Mouse (Mus musculus) small intestine, adult 2 months (tissue): ENCODE measurements at regions not wholly inside any gene's neighbourhood (a gene's known extent, or its start where the extent isn't known, plus 50 kb on each side); places are given as distances from the start of the nearest gene placed in this dataset.

Source experiments
- CTCF ChIP-seq: fragments of 200-500 bp; IDR thresholded peaks from 2 replicates; pipeline ENCODE4 v1.5.1; 2012; ENCODE audit warnings: low read depth, mild to moderate bottlenecking, control low read depth, inconsistent platforms, low read length, moderate library complexity, mixed read lengths; ENCODE audit not compliant: insufficient replicate concordance, insufficient read length; ENCODE audit errors: extremely low read depth
- POLR2A ChIP-seq: fragments of 200-500 bp; IDR thresholded peaks from 2 replicates; pipeline ENCODE4 v1.6.1; 2012; ENCODE audit warnings: low read depth, mild to moderate bottlenecking, control low read depth, inconsistent platforms, low read length, moderate library complexity

DNA sequence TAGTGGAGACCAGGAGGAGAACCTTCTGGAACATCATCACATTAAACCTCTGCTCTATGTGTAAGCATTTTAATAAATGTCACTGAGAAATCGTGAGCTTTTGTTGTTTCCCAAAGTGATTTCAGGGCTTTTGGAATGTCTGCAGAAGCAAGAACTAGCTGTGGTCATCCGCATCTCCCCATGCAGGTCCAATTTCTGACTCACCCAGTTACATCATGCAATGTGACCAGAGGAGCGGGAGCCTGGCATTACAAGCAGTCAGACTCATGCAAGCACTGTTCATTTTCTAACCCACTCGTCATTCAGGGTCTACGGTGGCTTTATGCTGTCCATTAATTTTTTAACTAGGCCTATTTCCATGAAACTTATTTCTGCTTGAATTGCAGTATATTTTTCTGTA, 151.2 kb upstream of the Supt20 start:
- TF ChIP-seq CTCF: no peak
- no peak for TF ChIP-seq POLR2A
